Mouse (Mus musculus) retina, embryonic 14.5 days (tissue): ENCODE data around the gene Gm10295.

Source experiments
- DNase-seq: peaks from one replicate; pipeline ENCODE4 v3.0.0-alpha.2; 2015; ENCODE audit warnings: low spot score

Gene Gm10295

DNA sequence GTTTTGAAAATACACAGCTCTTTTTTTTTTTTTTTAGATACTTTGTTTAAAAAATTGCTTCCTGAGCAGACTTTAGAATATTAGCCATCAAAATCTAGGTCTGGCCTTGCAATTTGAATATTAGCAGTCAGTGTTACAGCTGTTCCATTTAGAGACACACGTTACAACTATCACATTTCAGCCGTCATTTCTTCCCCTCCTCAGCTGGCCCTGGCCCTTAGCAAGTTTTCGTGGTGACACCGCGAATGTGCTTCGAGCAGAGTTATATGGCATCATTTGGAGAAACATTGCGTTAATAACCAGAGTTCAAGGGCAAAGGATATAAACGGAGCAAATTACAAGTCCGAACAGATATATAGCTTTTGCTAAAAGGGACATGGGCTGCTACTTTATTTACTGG, 2.4 kb downstream of the Gm10295 start:
- DNase-seq = no peak

DNA sequence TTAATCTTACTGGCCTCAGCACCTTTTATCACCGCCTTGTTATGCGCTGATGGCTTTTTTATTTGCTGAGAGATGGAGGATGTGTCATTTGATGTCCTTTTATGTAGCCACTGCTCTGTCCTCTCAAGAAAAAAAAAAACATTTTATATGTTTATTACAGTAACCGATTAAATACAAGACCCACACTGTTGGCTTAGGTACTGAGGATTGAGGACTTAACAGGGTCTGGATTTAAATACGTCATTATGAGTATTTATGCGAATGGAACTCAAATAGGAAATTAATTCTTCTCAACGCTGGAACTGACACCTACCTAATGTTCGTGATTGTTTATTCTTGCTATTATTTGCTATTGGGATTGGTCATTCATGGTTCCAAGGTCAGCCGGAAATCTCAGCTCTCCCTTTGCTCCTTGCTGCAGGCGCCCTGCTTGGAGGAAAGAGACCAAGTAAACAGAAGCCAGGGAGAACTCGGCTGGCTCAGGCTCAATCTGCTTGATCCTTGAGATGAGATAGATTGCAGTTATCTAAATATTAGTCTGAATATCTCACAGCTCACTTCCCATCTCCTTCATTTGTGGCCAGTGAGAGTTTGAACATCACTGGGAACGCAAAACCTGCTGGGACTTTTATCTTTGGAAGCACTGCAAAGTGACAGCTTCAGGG, 26.2 kb downstream of the Gm10295 start:
- no peak for DNase-seq

DNA sequence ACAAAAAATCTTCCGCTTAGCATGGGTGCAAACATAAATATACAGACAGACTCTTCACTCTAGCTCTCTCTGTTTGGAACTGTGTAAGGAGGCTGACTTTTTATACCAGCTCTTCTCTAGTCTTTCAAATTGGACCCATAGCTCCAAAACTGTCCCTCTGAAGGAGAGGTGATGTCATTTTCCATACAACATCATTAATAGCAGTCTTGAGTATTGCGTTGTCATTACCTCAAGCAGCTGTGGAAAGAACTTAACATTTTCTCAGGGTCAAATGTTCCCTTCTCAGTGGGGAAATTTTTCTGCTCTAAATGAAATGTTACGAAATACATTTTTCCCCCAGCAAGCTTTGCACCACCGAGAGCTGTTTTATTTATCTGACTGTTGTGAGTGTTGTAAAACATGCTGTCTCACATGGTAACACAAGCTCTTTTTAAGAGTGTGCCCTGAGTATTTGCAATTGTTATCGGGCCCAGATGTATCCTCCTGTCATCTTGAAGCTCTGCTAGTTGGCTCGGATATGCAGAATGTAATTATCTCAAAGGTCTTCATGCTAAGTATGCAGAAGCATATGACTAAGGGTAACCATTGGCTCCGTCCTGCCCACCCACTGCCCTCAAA, 38.0 kb downstream of the Gm10295 start:
- DNase-seq = no peak

GRCm38 (mm10) chr7:71312375-71312774, 38.9 kb downstream of the Gm10295 start:
- no peak for DNase-seq

GRCm38 (mm10) chr7:71311411-71311810, 39.9 kb downstream of the Gm10295 start:
- no peak for DNase-seq

- no peak for DNase-seq
These were observed 43.2 kb downstream of the Gm10295 start for GRCm38 (mm10) chr7:71308051-71308450.

GRCm38 (mm10) chr7:71302714-71303113, 48.6 kb downstream of the Gm10295 start:
- DNase-seq = no peak
